Mouse (Mus musculus) CD4-positive helper T cell, adult 2 months (primary cell): ENCODE results near the gene Tspan31.
A peak's percentile ranks its signal among the peaks of the same experiment; 100 is the strongest.

Experiments
- DNase-seq: peaks from one replicate; pipeline ENCODE4 v3.0.0-alpha.2; 2012; ENCODE audit warnings: low read depth, missing footprints, low spot score

Tspan31 gene

DNA sequence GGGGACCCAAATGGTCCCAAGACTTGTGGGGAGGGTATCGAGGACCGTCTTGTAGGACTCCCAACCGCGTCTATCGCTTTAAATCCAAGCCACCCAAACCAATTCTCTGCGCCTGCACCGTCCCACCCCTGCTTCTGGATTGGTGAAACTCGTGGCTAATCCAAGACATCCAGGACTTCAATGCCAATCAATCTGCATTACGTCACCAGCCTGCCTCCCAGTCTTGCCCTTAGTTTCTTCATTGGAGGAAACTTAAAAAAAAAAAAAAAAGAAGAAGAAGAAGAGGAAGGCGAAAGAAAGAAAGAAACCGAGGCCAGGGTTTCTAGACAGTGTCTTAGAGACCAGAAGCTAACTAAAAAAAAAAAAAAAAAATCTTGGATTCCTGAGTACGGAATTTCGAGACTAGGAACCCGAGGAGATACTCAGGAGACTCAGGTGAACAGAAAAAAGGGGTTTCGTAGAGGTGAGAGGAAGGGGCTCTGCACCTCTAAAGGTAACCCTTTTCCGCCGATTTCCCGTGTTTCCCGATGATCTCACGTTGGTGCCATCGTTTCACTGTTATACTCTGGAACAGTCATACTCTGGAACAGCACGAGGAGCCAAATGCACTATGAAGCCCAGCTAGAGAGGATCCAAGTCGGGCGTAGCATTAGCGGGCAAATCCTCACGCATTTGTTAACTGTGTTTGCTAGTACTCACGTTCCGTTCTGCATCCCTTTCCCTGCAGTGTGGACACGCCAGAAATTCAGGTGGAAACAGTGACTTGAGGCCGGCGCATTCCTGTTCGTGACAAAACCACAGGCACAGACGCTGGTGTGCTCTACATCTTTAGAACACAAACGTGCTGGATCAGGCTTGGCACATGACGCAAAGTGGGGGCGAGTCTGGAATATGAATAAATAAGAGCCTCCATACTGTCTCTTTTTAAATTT is at the start of gene Tspan31:
TSS of gene Tspan31 (minus strand) at position 75 of the 932 bp plus-strand sequence.
- peak; percentile 88 for DNase-seq

DNA sequence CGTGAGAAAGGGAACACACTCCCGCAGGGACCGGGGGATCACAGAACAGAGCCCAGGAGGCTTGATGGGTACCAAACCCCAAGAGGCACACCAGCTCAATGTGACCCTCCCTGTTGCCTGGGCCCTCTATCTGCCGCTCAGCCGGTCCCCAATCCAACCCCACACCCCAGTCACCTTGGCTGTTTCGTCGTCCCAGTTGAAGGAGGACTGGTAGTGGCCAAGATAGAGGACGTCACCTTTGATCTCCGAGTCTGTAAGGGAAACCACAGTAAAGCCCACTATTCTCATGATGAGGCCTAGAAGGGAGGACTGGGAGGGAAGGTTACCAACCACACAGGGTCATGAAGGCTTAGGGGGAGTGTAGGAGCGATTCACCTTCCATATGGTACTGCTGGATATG is 49.2 kb upstream of the Tspan31 start:
- DNase-seq = no peak

DNA sequence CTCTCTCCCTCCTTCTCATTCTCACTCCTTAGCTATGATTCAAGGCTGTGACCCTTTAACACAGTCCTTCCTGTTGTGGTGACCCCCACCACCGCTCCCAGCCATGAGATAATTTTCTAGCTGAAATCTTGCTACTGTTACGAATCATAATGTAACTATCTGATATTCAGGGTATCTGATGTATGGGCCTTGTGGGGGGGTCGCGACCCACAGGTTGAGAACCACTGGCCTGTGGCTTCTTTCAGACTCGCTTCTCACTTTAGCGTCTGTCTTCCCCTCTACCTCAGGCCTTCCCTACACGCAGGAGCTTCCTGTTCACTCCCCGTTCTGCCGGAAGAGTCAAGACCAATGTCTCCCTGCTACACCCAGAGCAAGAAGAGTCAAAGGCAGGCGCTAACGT is 48.4 kb upstream of the Tspan31 start:
- no peak for DNase-seq

DNA sequence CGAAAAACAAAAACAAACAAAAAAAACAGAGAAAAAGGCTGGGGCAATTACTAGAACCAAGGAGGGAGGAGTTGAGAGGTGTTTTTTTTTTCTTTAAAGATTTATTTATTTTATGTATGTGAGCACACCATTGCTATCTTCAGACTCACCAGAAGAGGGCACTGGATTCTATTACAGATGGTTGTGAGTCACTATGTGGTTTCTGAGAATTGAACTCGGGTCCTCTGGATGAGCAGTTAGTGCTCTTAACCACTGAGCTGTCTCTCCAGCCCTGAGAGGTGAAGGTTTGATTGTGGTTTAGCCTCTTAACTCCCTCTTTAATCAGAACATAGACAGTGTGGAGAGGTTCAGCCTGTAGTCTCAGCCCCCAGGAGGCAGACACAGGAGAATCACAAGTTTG is 45.0 kb upstream of the Tspan31 start:
- peak; percentile 67 for DNase-seq

DNA sequence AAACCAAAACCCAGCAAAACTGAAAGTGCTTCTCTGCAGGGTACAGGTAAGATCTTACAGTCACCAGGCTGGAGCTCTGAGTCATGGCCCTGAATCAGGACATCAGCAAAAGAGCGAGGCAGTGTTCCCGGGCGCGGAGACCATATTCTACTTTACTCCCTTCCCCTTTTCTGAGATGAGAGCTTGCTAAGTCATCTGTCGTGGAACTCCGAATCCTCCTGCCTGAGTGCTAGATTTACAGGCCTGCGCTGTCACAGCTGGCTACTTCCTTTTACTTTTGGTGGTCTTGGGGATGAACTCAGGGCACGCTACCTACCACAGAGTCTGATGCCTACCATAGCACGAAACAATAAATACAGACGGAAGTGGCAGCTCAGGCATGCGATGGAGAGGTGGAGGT is 44.3 kb upstream of the Tspan31 start:
- no peak for DNase-seq

DNA sequence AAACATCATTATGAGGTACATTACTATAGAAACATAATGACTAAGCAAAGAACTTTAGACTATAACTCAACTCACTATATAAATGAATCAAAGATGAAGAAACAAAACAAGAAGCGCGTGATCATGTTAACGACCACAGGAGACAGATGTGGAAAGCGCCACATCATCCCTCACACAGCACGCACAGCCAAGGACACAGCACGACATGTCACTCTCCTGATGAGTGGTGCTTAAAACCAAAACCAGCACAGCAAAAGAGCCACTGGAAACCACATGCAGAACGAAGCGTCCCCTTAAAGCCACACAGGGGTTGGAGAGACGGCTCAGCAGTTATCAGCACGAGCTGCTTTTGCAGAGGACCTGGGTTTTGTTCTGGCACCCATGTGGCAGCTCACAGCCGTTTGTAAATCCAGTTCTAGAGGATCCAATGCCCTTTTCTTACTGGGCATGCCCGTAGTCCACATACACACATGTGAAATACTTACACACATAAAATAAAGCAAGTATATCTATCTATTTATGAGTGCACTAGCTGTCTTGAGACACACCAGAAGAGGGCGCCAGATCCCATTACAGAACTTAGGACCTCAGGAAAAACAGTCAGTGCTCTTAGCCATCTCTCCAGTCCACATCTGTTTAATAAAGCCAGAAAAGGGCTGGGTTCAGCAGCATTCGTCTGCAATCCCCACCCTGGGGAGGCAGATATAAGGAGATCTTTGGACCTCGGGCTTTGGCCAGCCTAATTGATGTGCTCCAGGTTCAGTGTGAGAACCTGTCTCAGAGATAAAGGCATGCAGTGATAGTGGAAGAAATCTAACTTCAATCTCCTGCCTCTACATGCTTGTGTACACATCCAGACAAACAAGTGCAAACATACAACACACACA is 41.2 kb upstream of the Tspan31 start:
- DNase-seq = peak; percentile 40

DNA sequence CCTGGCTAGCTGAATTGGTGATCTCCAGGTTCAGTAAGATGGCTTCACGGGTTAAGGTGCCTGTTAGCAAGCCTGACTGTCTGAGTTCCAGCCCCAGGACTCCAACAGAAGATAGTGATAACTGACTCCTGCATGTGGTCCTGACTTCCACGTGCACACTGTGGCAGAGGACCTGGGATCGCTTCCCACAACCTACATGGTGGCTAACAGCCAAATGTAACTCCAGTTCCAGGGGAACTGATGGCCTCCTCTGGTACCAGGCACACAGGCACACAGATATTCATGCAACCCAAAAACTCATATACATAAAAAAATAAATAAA is 38.2 kb upstream of the Tspan31 start:
- DNase-seq = no peak

DNA sequence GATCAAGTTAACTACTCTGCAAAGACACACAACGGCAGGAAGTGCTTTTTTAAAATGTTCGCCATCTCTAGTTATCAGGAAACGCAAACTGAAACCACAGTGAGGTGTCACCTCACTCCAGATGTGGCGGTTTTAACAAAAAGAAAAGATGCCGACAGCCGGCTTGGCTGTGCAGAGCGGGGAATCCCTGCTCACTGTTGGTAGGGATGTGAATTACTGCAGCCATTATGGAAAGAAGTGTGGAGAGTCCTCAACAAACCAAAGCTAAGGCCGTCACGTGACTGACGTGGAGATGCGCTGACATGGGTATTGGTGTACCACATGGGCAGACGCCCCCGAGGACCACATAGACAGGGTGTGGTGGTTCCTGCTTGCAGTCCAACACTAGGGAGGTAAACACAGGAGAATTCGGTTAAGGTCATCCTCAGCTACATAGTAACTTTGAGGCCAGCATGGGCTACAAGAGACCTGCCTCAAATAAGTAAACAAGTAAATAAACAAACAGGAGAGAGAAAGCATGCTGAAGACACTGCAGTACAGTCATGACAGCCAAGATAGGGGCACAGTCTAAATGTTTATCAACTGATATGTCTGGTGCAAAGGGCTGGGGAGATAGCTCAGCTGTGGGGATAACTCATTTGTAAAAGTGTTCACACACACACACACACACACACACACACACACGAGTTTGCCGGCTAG is 37.6 kb upstream of the Tspan31 start:
- DNase-seq = peak; percentile 86

DNA sequence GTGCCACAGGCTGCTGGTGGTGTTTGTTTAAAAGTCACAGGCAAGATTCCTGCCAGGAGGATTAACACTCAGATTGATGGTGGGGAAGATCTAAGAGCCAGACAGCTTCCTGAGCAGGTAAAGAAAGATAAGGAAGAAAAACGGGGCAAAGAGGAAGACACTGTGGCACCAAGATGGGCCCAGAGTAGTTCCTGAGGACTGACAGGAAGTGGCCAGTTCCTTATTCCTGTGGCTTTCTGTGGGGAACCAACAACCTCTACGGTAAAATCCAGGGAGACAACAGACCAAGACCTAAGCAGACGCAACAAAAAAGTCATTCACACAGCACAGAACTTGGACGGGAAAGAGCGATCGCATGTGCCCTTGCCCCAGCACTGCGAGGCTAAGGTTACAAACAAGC is 33.6 kb upstream of the Tspan31 start:
- DNase-seq = no peak

DNA sequence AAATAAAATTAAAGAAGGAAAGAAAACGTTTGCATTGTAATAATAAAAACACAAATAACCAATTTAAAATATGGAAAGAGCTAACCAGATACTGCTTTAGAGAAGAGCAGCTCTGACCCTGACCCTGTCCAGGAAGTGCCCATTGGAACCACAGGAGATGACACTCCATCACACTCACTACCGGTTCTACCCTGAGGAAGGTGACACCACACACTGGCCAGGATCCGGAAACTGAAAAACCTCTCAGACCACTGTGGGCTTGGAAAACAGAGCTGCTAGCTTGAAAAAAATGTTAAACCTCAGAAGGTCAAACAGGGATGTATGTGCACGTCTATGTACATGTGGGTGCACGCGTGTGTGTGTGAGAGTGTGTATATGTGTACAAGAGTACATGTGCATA is 31.1 kb upstream of the Tspan31 start:
- DNase-seq = no peak

DNA sequence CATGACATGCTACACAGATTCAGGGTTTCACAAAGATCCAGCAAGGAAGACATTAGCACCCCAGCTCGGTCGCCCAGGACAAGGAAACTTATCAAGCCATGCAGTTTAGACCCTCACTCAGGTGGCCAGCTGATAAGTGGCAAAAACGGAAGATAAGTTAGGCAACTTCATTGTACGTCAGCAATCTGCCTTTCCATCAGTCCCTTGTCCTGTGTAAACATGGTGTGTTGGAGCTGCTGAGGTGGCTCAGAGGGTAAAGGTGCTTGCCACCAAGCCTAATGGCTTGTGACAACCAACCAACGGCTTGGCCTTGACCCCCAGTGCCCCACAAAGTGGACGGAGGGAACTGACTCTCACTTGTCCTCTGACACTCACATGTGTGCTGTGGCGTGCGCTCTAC is 30.4 kb upstream of the Tspan31 start:
- DNase-seq = no peak

DNA sequence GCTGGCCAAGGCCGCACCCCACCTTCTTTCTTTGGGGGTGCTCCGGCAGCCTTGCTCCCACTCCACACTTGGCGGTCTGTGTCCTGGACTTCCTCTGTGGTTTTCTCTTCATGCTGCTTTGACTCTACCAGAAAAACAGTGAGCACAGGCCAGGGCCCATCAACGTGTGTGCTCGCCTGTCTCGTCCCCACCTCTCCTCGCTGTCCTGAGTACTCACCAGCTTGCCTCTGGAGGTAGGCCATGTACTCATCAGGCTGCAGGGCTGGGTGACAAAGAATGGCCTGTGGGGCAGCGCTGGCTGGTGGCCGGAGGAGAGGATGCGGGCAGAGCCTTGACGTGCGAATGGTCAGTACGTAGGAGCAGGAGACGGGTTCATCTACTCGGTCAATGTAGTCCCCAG is 29.8 kb upstream of the Tspan31 start:
- DNase-seq = no peak

DNA sequence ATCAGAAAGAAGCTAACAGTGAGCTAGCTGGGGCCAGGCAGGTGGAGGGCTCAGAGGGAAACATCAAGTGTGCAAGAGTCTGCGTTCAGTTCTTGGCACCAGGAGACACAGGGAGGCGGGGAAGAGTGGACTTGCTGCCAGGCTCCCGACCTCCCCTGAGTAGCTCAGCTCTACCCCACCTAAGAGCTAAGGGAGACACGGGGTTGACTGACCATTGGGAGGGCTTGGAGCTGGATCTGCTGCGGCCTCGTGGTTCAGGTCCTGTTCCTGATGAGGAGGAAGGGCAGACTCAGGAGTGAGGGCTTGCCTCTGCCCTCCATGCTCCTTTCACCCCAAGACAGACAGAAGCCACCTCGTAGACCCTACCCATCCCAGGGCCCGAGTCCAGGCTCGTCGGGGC is 29.1 kb upstream of the Tspan31 start:
- no peak for DNase-seq

DNA sequence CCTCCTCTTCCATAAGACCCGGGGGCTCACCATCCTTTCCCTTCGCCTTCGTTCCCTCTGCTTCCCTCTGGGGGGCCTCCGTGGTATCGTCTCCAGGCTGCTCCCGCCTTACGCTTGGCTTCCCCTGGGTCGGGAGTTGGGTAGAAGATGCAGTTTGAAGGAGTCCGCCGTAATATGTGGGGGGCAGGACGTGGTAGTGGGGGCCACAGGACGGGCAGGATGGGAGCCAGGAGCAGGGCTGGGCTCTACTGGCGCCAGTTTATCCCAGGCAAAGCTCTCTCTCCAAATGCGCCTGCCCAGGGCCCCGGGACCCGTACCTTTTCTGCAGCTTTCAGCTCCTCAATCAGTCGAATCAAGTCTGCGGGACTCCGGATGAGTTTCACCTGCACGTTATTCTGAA is 28.4 kb upstream of the Tspan31 start:
- DNase-seq = no peak

DNA sequence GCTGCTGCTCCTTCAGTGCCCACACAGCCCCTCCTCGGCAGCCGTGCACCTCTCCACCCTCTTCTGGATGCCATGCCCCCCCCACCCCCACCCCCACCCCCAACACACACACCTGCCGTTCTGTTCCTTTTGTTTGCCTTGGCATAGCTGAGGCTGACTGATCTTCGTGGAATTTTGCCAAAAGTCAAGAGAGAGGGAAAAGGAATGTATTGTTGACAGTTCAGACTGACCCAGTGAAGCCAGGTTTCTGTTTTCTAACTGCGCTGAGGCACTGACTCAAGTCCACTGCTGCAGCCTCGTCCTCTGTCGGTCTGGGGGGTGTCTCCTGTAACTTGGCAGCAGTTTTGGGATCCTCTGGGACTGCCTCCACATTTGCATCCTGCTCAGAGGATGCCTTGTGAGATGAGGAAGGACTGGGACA is 24.3 kb upstream of the Tspan31 start:
- DNase-seq = no peak

DNA sequence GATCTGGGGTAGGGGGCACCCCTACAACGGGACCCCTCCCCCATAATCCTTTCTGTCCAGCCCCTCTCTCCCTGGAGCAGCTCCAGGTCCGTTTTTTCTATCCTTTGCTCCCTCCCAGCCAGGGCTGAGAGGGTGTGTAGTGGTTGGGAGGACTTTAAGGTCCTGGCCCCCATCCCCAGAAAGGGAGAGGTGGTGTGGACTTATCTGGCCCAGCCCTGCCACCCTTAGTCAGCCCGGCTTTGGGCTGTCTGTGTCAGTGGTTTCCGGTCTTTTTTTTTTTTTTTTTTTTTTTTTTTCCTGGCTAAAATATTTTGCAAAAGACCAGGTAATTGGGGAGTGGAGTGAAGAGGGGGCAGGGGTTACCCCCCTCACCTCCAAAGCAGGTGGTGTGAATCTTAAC is 22.7 kb upstream of the Tspan31 start:
- no peak for DNase-seq

DNA sequence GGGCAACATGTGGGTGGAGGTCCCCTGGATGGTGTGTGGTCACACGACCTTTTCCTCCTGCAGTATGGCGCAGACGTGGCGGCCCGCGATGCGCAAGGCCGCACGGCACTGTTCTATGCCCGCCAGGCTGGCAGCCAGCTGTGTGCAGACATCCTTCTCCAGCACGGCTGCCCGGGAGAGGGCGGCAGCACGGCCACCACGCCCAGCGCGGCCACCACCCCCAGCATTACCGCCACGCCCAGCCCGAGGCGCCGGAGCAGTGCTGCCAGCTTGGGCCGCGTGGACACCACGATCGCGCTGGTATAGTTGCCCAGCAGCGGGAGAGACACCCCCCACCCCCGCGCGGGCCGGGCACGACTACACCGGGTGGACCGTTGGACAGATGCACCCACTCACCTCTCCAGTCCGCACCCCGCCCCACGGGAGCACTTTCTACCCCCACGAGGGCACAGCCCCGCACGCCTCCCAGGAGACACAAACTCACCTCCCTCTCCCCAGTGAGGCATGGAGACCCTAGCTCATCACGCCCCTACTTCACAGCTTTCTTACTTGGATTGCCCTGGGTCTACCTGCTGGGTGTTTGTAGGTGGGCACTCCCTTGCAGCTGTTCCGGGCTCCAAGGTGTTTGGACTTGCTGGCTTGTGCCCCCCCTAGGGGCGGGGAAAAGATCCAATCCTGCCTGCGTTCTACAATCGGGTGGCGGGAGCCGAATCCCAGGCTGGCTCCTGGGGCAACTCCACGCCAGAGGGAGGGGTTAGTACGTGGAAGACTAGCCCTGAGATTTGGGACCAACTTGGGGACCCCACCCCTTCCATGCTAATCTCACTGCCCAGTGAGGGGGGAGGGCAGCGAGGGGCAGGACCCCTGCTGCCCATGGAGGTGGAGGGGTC is 21.7 kb upstream of the Tspan31 start:
- DNase-seq = no peak

DNA sequence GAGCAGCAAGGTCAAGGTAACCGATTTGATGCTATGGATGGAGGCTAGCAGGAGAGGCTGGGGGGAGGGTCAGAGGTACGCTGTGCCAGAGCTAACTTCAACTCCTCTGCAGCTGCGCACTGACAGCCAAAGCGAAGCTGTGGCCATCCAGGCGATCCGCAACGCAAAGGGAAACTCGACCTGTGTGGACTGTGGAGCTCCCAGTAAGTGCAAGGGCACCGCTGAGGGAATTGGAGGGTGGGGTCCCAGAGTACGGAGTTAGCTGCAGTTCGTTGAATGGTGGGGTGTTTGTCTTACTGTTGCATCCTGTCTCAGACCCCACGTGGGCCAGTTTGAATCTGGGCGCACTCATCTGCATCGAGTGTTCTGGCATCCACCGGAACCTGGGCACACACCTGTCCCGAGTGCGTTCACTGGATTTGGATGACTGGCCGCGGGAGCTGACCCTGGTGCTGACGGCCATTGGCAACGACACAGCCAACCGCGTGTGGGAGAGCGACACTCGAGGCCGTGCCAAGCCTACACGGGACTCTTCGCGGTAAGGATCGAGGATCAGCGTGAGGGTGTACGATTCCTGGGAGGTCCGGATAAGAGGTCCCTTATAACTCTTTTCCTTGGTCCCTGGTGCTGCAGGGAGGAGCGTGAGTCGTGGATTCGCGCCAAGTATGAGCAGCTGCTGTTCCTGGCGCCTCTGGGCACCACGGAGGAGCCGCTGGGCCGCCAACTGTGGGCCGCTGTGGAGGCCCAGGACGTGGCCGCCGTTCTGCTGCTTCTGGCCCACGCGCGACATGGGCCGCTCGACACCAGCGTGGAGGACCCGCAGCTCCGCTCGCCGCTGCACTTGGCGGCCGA is 20.7 kb upstream of the Tspan31 start:
- no peak for DNase-seq

DNA sequence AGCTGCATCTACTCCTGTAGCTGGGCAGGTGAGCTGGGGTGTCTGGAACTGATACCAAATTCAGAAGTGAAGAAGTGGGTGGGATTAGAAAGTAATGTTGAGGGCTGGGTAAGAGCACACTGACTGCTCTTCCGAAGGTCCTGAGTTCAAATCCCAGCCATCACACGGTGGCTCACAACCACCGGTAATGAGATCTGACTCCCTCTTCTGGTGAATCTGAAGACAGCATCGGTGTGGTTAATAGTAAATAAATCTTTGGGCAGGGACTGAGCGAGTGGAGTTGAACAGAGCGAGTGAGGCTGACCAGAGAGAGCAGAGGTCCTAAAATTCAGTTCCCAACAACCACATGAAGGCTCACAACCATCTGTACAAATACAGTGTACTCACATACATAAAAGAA is 15.6 kb upstream of the Tspan31 start:
- DNase-seq = no peak

DNA sequence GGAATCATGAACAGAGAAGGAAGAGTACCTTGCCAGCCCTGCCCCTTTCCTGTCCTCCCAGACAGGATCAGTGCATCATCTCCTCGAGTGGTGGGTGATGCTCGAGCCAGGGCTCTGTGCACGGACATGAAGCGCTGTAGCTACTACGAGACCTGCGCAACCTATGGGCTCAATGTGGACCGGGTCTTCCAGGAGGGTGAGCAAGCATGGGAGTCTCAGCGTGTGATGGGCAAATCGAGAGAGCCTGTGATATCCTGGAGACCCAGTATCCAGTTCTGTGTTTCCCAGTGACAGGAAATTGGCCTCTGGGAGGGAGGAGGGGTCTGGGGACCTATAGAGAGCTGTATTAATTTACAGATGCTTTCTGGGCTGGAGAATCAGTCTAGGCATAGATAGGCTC is 15.0 kb upstream of the Tspan31 start:
- DNase-seq = no peak
